ENCODE assay signal across 15 mouse cellular contexts in the genomic region with DNA sequence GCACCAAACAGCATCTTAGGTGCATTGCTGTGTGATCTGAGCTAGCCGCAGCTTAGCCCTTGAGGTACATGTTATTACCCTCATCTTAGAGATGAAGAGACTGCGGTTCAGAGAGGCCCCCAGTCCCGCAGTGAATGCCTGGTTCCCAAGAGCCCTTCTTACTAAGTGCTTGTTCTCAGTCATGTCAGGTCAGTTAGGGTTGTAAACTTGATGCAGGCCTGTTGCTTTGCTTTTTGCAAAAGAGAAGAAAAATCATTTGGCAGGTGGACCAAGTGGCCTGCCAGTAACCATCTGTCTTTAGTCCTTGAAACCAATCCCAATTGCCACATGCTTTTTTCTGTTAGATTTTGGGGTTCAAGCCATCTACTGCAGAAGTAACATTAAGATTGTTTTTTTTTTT. TPM values are rescaled to one million over a fixed set of nuclear protein-coding genes. Genes with fewer than 3 reads are reported as not detected.
A peak's percentile ranks its signal among the peaks of the same experiment; 100 is the strongest.
DNase-seq lines count a peak whose midpoint lies in the region.
"Had no signal": no experiment of that assay in that cellular context is flagged by ENCODE, and none has a peak within 500 bp of the region (broad histone marks: within the 10 kb centered on the region; RNA-seq: fewer than 3 reads in every experiment).

No protein-coding gene starts in this region.

- peak; percentile 48 for DNase-seq in cerebellum, adult 11 months
- DNase-seq in cerebellum, postnatal 4 days (ENCODE audit: low spot score in 2 of 2) = no peak
- peak; percentile 54 to 61 for DNase-seq in cerebellum, adult 18-20 months
- DNase-seq in cerebellum, adult 9-10 months = peak; percentile 84
- peak; percentile 19 to 54 for DNase-seq in cerebellum, postnatal 14 days
- no peak for DNase-seq in left cerebral cortex, adult 8-10 months (ENCODE audit: low spot score in 2 of 2)
- no peak for DNase-seq in thymus, postnatal 4 days
- no peak for DNase-seq in lung, adult 18-20 months
- DNase-seq: adrenal gland, postnatal 25 days; B cell, adult 2 months; forebrain, postnatal 0 days; gastrocnemius, adult 2 months; gastrocnemius, postnatal 14 days; heart, adult 11 months; kidney, adult 2 months had no signal

RNA-seq across cellular contexts. Expression of a gene that starts 41.8 kb away (rescaled TPM):
- total RNA-seq in left cerebral cortex, adult 8-10 months (2022) = 100 to 1,000 TPM; 142 to 182 (median 164) TPM

RNA-seq across cellular contexts. Expression of a gene that starts 57.5 kb away (rescaled TPM):
- 100 to 1,000 TPM; 495 to 632 (median 565) TPM for total RNA-seq in left cerebral cortex, adult 8-10 months (2022)

Comparison
In these comparisons a context has a peak if more than half of its experiments do, and no peak if none do; other contexts are left out.
1. DNase-seq: peak in cerebellum, adult 11 months (single experiment), cerebellum, adult 18-20 months (2 of 2), cerebellum, adult 9-10 months (single experiment) and cerebellum, postnatal 14 days (2 of 2); none in cerebellum, postnatal 4 days (0 of 2), left cerebral cortex, adult 8-10 months (0 of 2), thymus, postnatal 4 days (single experiment) and lung, adult 18-20 months (0 of 2).